Mouse (Mus musculus): ENCODE data around the gene Dnm3.

Dnm3 gene
- long read RNA-seq, experiment 1, partial matches to known transcripts = 3 of 8 reads
- long read RNA-seq, experiment 1, other reads (novel, unspliced or antisense) = 4 of 8 reads
- long read RNA-seq, experiment 2, partial matches to known transcripts = 4 of 18 reads
- long read RNA-seq, experiment 2, other reads (novel, unspliced or antisense) = 14 of 18 reads

GRCm38 (mm10) chr1:162477246-162478209 lies at the start of gene Dnm3:
Gene Dnm3 (minus strand): TSS chr1:162478034.
- intact Hi-C loops (cut with DNase I) = no loop called here

- intact Hi-C loops (cut with DNase I) = no loop called here
Measured at GRCm38 (mm10) chr1:162515116-162515515, 37.3 kb upstream of the Dnm3 start.

GRCm38 (mm10) chr1:162510013-162510356 lies 32.2 kb upstream of the Dnm3 start:
- intact Hi-C loops (cut with DNase I) = no loop called here

- intact Hi-C loops (cut with DNase I) = no loop called here
Measured at GRCm38 (mm10) chr1:162509329-162510012, 31.6 kb upstream of the Dnm3 start.

GRCm38 (mm10) chr1:162508211-162509005 lies 30.6 kb upstream of the Dnm3 start:
- intact Hi-C loops (cut with DNase I) = no loop called here

- intact Hi-C loops (cut with DNase I) = no loop called here
Measured at GRCm38 (mm10) chr1:162506516-162506915, 28.7 kb upstream of the Dnm3 start.

GRCm38 (mm10) chr1:162505649-162506048 lies 27.8 kb upstream of the Dnm3 start:
- intact Hi-C loops (cut with DNase I) = no loop called here

- intact Hi-C loops (cut with DNase I) = no loop called here
Measured at GRCm38 (mm10) chr1:162476531-162477080, 1.2 kb downstream of the Dnm3 start.

GRCm38 (mm10) chr1:162472949-162473348 lies 4.9 kb downstream of the Dnm3 start:
- intact Hi-C loops (cut with DNase I) = no loop called here

- intact Hi-C loops (cut with DNase I) = no loop called here
Measured at GRCm38 (mm10) chr1:162471089-162471488, 6.7 kb downstream of the Dnm3 start.

- intact Hi-C loops (cut with DNase I) = no loop called here
Measured at GRCm38 (mm10) chr1:162469752-162470280, 8.0 kb downstream of the Dnm3 start.

- intact Hi-C loops (cut with DNase I) = no loop called here
Measured at GRCm38 (mm10) chr1:162463676-162464075, 14.2 kb downstream of the Dnm3 start.

- intact Hi-C loops (cut with DNase I) = no loop called here
Measured at GRCm38 (mm10) chr1:162458711-162459110, 19.1 kb downstream of the Dnm3 start.

- intact Hi-C loops (cut with DNase I) = no loop called here
Measured at GRCm38 (mm10) chr1:162456861-162457260, 21.0 kb downstream of the Dnm3 start.

- intact Hi-C loops (cut with DNase I) = no loop called here
Measured at GRCm38 (mm10) chr1:162456406-162456805, 21.4 kb downstream of the Dnm3 start.

- intact Hi-C loops (cut with DNase I) = no loop called here
Measured at GRCm38 (mm10) chr1:162453578-162453977, 24.3 kb downstream of the Dnm3 start.

- intact Hi-C loops (cut with DNase I) = no loop called here
Measured at GRCm38 (mm10) chr1:162453030-162453429, 24.8 kb downstream of the Dnm3 start.

- intact Hi-C loops (cut with DNase I) = no loop called here
Measured at GRCm38 (mm10) chr1:162449161-162449909, 28.5 kb downstream of the Dnm3 start.

- intact Hi-C loops (cut with DNase I) = no loop called here
Measured at GRCm38 (mm10) chr1:162444805-162445204, 33.0 kb downstream of the Dnm3 start.

GRCm38 (mm10) chr1:162439576-162439975 lies 38.3 kb downstream of the Dnm3 start:
- intact Hi-C loops (cut with DNase I) = no loop called here
